Mouse (Mus musculus) midbrain, embryonic 15.5 days (tissue): ENCODE data around the gene Bet1l. TPM values are rescaled to one million over a fixed set of nuclear protein-coding genes. Genes with fewer than 3 reads are reported as not detected.
A peak's percentile ranks its signal among the peaks of the same experiment; 100 is the strongest.

ENCODE experiments used
- ATAC-seq: fragments of 200-750 bp; cut with Nextera tagmentation; replicated peaks from 2 replicates; pipeline ENCODE4 v1.8.0; 2017; ENCODE audit warnings: moderate TSS enrichment
- H3K27ac ChIP-seq: fragments of 300-500 bp; sonication (generic); 2 replicates; pipeline ENCODE4 v1.5.1; 2015; ENCODE audit warnings: mild to moderate bottlenecking, inconsistent platforms
- H3K27me3 ChIP-seq: fragments of 300-500 bp; sonication (generic); replicated peaks from 2 replicates; pipeline ENCODE4 v1.6.1; 2015; ENCODE audit warnings: inconsistent platforms
- H3K36me3 ChIP-seq: fragments of 300-500 bp; sonication (generic); replicated peaks from 2 replicates; pipeline ENCODE4 v1.6.1; 2015; ENCODE audit warnings: inconsistent platforms
- H3K4me1 ChIP-seq: fragments of 300-500 bp; sonication (generic); 2 replicates; pipeline ENCODE4 v1.6.1; 2015; ENCODE audit warnings: inconsistent platforms
- H3K4me2 ChIP-seq: fragments of 300-500 bp; sonication (generic); 2 replicates; pipeline ENCODE4 v1.6.1; 2015; ENCODE audit warnings: inconsistent platforms, mild to moderate bottlenecking, moderate library complexity
- H3K4me3 ChIP-seq: fragments of 300-500 bp; sonication (generic); 2 replicates; pipeline ENCODE4 v1.5.1; 2015; ENCODE audit warnings: mild to moderate bottlenecking, inconsistent platforms
- H3K9ac ChIP-seq: fragments of 300-500 bp; sonication (generic); 2 replicates; pipeline ENCODE4 v1.6.1; 2015; ENCODE audit warnings: mild to moderate bottlenecking, inconsistent platforms
- H3K9me3 ChIP-seq: fragments of 300-500 bp; sonication (generic); 2 replicates; pipeline ENCODE4 v1.6.1; 2016; ENCODE audit warnings: inconsistent platforms
- WGBS: fragments of 180-500 bp; shearing (Covaris S2); methylation state at CpG from one replicate; pipeline ENCODE4 v1.1.7; 2015; ENCODE audit warnings: mixed read lengths; 5-methylcytosine and 5-hydroxymethylcytosine counted together
- polyA plus RNA-seq: library from polyadenylated mRNA; unstranded; fragments of >200 nt; fragmentation: Nextera tagmentation; extraction: Ambion mirVana; gene quantifications from 2 replicates; pipeline ENCODE4 v1.2.1, GENCODE M21; 2015

Gene Bet1l
- polyA plus RNA-seq, 1 experiment from 2014 or later: 46.2 TPM

GRCm38 (mm10) chr7:140820173-140820572 lies 37.2 kb downstream of the Bet1l start:
- peak overlapping the region; percentile 37 for H3K4me2 ChIP-seq
- H3K36me3 ChIP-seq: peaks cover 3% of the 10 kb centered on the region; the same call in 1 of the 2 replicates
- 0 out of 2 replicates have a peak overlapping the region, but pooled peaks have one; percentile 11 for H3K4me3 ChIP-seq
- WGBS: 65% methylated on average over 4 of the region's 4 CpGs
- no peak for ATAC-seq
- H3K9me3 ChIP-seq: no peaks in the 10 kb centered on the region
- H3K9ac ChIP-seq: no peak overlapping the region
- no peaks in the 10 kb centered on the region for H3K27me3 ChIP-seq
- H3K4me1 ChIP-seq: peaks cover 22% of the 10 kb centered on the region
- no peak overlapping the region for H3K27ac ChIP-seq

- Histone ChIP-seq H3K9me3 (no peaks in the 10 kb centered on the region), H3K4me1 (peaks cover 11% of the 10 kb centered on the region), H3K4me3 (no peak overlapping the region), H3K36me3 (peaks cover 28% of the 10 kb centered on the region), H3K4me2 (no peak overlapping the region), H3K27ac (no peak overlapping the region), H3K27me3 (no peaks in the 10 kb centered on the region), H3K9ac (no peak overlapping the region)
- WGBS: 92% methylated on average over 12 of the region's 12 CpGs
- ATAC-seq: no peak
These were observed 44.5 kb downstream of the Bet1l start for GRCm38 (mm10) chr7:140812850-140813249.

GRCm38 (mm10) chr7:140811714-140812113 lies 45.7 kb downstream of the Bet1l start:
- no peak overlapping the region for H3K9ac ChIP-seq
- no peak for ATAC-seq
- no peaks in the 10 kb centered on the region for H3K9me3 ChIP-seq
- no peak overlapping the region for H3K4me2 ChIP-seq
- H3K27ac ChIP-seq: no peak overlapping the region
- H3K4me1 ChIP-seq: no peaks in the 10 kb centered on the region; the same call in 1 of the 2 replicates
- H3K27me3 ChIP-seq: no peaks in the 10 kb centered on the region
- WGBS: 75% methylated on average over 13 of the region's 13 CpGs
- H3K4me3 ChIP-seq: no peak overlapping the region
- H3K36me3 ChIP-seq: peaks cover 37% of the 10 kb centered on the region

DNA sequence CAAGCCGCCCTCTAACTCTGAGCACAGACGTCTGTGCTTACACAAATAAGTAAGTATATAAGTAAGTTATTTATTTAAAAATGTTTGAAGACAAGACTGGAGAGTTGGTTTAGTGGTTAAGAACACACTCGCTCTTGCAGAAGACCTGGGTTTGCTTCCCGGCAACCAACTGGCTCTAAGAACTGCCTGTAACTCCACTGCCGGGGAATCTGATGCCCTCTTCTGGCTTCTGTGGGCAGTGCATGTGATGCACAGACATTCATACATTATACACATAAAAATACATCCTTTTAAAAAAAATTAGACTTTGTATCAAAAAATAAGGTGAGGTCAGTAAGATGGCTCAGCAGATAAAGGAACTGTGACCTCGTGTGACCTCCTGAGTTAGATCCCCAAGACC lies 46.9 kb downstream of the Bet1l start:
- WGBS: 94% methylated on average over 6 of the region's 6 CpGs
- no peak overlapping the region for H3K27ac ChIP-seq
- H3K36me3 ChIP-seq: peaks cover 38% of the 10 kb centered on the region
- no peaks in the 10 kb centered on the region for H3K4me1 ChIP-seq
- no peak overlapping the region for H3K4me3 ChIP-seq
- ATAC-seq: no peak
- H3K4me2 ChIP-seq: no peak overlapping the region
- H3K9me3 ChIP-seq: no peaks in the 10 kb centered on the region
- H3K27me3 ChIP-seq: no peaks in the 10 kb centered on the region
- no peak overlapping the region for H3K9ac ChIP-seq

DNA sequence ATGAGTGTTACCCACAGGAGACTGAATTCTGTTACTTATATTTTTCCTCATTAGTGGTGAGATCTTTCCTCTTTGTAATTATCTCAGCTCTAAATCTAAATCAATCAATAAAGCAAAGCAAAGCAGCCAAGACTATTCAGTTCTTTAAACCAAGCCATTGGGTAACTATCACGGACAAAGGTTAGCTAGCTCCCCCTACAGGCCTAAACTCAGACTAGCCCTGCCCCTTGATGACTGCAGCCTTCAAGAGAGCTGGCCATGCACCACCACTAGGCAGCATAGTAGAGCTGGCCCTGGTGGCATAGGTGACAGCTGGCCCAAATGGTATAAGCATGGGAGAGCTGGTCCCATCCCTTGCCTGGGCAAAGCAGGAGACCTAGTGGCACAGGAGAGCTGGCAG lies 51.7 kb downstream of the Bet1l start:
- H3K9me3 ChIP-seq: no peaks in the 10 kb centered on the region
- no peak overlapping the region for H3K4me3 ChIP-seq
- no peaks in the 10 kb centered on the region for H3K4me1 ChIP-seq
- 20% methylated on average over 1 of the region's 1 CpGs for WGBS
- peaks cover 15% of the 10 kb centered on the region for H3K36me3 ChIP-seq
- H3K27me3 ChIP-seq: no peaks in the 10 kb centered on the region
- no peak overlapping the region for H3K9ac ChIP-seq
- H3K4me2 ChIP-seq: no peak overlapping the region
- no peak overlapping the region for H3K27ac ChIP-seq
- peak; percentile 38; the same call in 1 of the 2 replicates for ATAC-seq

Other genes starting within 250 kb of the Bet1l start
- gene Olfr61, start 228.6 kb downstream of the Bet1l start, polyA plus RNA-seq: not detected in 2 replicates
- gene Olfr53, start 211.1 kb downstream of the Bet1l start, polyA plus RNA-seq: not detected in 2 replicates
- not detected in 2 replicates for gene Olfr539, start 197.6 kb downstream of the Bet1l start, polyA plus RNA-seq
- not detected in 2 replicates for gene Olfr45, start 175.6 kb downstream of the Bet1l start, polyA plus RNA-seq
- not detected in 2 replicates for gene Olfr541, start 160.3 kb downstream of the Bet1l start, polyA plus RNA-seq
- gene Cyp2e1, start 93.8 kb downstream of the Bet1l start, polyA plus RNA-seq: not detected in 2 replicates
- 0.45 and 0.55 TPM in 2 replicates for gene Syce1, start 69.7 kb downstream of the Bet1l start, polyA plus RNA-seq
- gene Zfp941, start 35.4 kb downstream of the Bet1l start, polyA plus RNA-seq: 34.1 and 36.5 TPM in 2 replicates
- 0.38 TPM in 1 of 2 replicates, not detected in the other for gene Urah, start 22.6 kb downstream of the Bet1l start, polyA plus RNA-seq
- not detected in 2 replicates for gene Scgb1c1, start 12.0 kb downstream of the Bet1l start, polyA plus RNA-seq
- gene Odf3, start 9.8 kb downstream of the Bet1l start, polyA plus RNA-seq: not detected in 2 replicates
- gene Gm45785, start 1.2 kb downstream of the Bet1l start, polyA plus RNA-seq: 0.23 and 0.36 TPM in 2 replicates
- gene Ric8a, start 620 bp downstream of the Bet1l start, polyA plus RNA-seq: 110 and 111 TPM in 2 replicates
- gene Psmd13, start 24.4 kb upstream of the Bet1l start, polyA plus RNA-seq: 279 and 282 TPM in 2 replicates
- 54.0 and 55.5 TPM in 2 replicates for gene Sirt3, start 24.7 kb upstream of the Bet1l start, polyA plus RNA-seq
- gene Cox8b, start 42.9 kb upstream of the Bet1l start, polyA plus RNA-seq: not detected in 2 replicates
- gene Nlrp6, start 63.3 kb upstream of the Bet1l start, polyA plus RNA-seq: 0.56 and 0.63 TPM in 2 replicates
- gene Pgghg, start 83.8 kb upstream of the Bet1l start, polyA plus RNA-seq: 6.2 and 8.4 TPM in 2 replicates
- 0.65 and 1.1 TPM in 2 replicates for gene Ifitm5, start 92.7 kb upstream of the Bet1l start, polyA plus RNA-seq
- not detected in 2 replicates for gene Gm45717, start 98.4 kb upstream of the Bet1l start, polyA plus RNA-seq
- gene Ifitm2, start 98.4 kb upstream of the Bet1l start, polyA plus RNA-seq: 135 and 145 TPM in 2 replicates
- 14.9 and 18.8 TPM in 2 replicates for gene Ifitm1, start 109.6 kb upstream of the Bet1l start, polyA plus RNA-seq
- 40.9 and 59.9 TPM in 2 replicates for gene Ifitm3, start 153.2 kb upstream of the Bet1l start, polyA plus RNA-seq
- 0.99 and 1.4 TPM in 2 replicates for gene Ifitm6, start 160.3 kb upstream of the Bet1l start, polyA plus RNA-seq
- gene Gm17387, start 171.6 kb upstream of the Bet1l start, polyA plus RNA-seq: not detected in 2 replicates
- gene B4galnt4, start 203.5 kb upstream of the Bet1l start, polyA plus RNA-seq: 59.2 and 64.1 TPM in 2 replicates
- gene Pkp3, start 220.6 kb upstream of the Bet1l start, polyA plus RNA-seq: 0.84 TPM in 1 of 2 replicates, not detected in the other
- gene Sigirr, start 243.0 kb upstream of the Bet1l start, polyA plus RNA-seq: 2.3 and 2.7 TPM in 2 replicates